Mouse (Mus musculus): ENCODE data around the gene Alg2.
A peak's percentile ranks its signal among the peaks of the same experiment; 100 is the strongest.

Alg2 gene

GRCm38 (mm10) chr4:47473968-47474729 is at the start of gene Alg2, which contains the start of gene Sec61b:
Gene Alg2 (minus strand): TSS chr4:47474333.
Gene Sec61b (plus strand): TSS chr4:47474658.
- DNase-seq (ENCODE audit: low spot score): peak; percentile 97

- DNase-seq (ENCODE audit: low spot score): peak; percentile 73
Observed at GRCm38 (mm10) chr4:47521884-47522605, 47.9 kb upstream of the Alg2 start.

GRCm38 (mm10) chr4:47520076-47520475 is 45.9 kb upstream of the Alg2 start:
- DNase-seq (ENCODE audit: low spot score): no peak

- DNase-seq (ENCODE audit: low spot score): peak; percentile 6
Observed at GRCm38 (mm10) chr4:47518551-47519181, 44.5 kb upstream of the Alg2 start.

- DNase-seq (ENCODE audit: low spot score): no peak
Observed at GRCm38 (mm10) chr4:47504841-47505517, 30.8 kb upstream of the Alg2 start.

- no peak for DNase-seq (ENCODE audit: low spot score)
Observed at GRCm38 (mm10) chr4:47503045-47503444, 28.9 kb upstream of the Alg2 start.

GRCm38 (mm10) chr4:47502546-47502971 is 28.4 kb upstream of the Alg2 start:
- DNase-seq (ENCODE audit: low spot score): peak; percentile 70

GRCm38 (mm10) chr4:47499121-47499545 is 25.0 kb upstream of the Alg2 start:
- no peak for DNase-seq (ENCODE audit: low spot score)

GRCm38 (mm10) chr4:47497811-47498385 is 23.8 kb upstream of the Alg2 start:
- DNase-seq (ENCODE audit: low spot score): no peak

- peak; percentile 14 for DNase-seq (ENCODE audit: low spot score)
Observed at GRCm38 (mm10) chr4:47494686-47495085, 20.6 kb upstream of the Alg2 start.

GRCm38 (mm10) chr4:47494137-47494536 is 20.0 kb upstream of the Alg2 start:
- no peak for DNase-seq (ENCODE audit: low spot score)

- peak; percentile 54 for DNase-seq (ENCODE audit: low spot score)
Observed at GRCm38 (mm10) chr4:47493456-47493855, 19.3 kb upstream of the Alg2 start.

- DNase-seq (ENCODE audit: low spot score): peak; percentile 64
Observed at GRCm38 (mm10) chr4:47492311-47493086, 18.4 kb upstream of the Alg2 start.

- peak; percentile 20 for DNase-seq (ENCODE audit: low spot score)
Observed at GRCm38 (mm10) chr4:47491243-47491642, 17.1 kb upstream of the Alg2 start.

- no peak for DNase-seq (ENCODE audit: low spot score)
Observed at GRCm38 (mm10) chr4:47480576-47480975, 6.4 kb upstream of the Alg2 start.

- no peak for DNase-seq (ENCODE audit: low spot score)
Observed at GRCm38 (mm10) chr4:47480095-47480494, 6.0 kb upstream of the Alg2 start.

GRCm38 (mm10) chr4:47477539-47477938 is 3.4 kb upstream of the Alg2 start:
- DNase-seq (ENCODE audit: low spot score): no peak

GRCm38 (mm10) chr4:47474730-47475643 is 854 bp upstream of the Alg2 start:
- no peak for DNase-seq (ENCODE audit: low spot score)

GRCm38 (mm10) chr4:47473586-47473967 is 556 bp downstream of the Alg2 start:
- no peak for DNase-seq (ENCODE audit: low spot score)

GRCm38 (mm10) chr4:47467196-47467595 is 6.9 kb downstream of the Alg2 start:
- no peak for DNase-seq (ENCODE audit: low spot score)
